Mouse (Mus musculus) embryo, embryonic 9.5 days (tissue): ENCODE data around the gene Pgm2l1.
A peak's percentile ranks its signal among the peaks of the same experiment; 100 is the strongest.

Experiments used
- DNase-seq: peaks from one replicate; pipeline ENCODE4 v3.0.0-alpha.2; 2017; ENCODE audit errors: extremely low spot score

Gene Pgm2l1

GRCm38 (mm10) chr7:100227158-100227875, at the start of gene Pgm2l1:
TSS of gene Pgm2l1 (plus strand) at chr7:100227394.
- DNase-seq, result peak; percentile 95

GRCm38 (mm10) chr7:100178016-100178890, 48.9 kb upstream of the Pgm2l1 start:
- peak; percentile 56 for DNase-seq

GRCm38 (mm10) chr7:100178891-100179233, 48.3 kb upstream of the Pgm2l1 start:
- DNase-seq, result no peak

GRCm38 (mm10) chr7:100179394-100179793, 47.8 kb upstream of the Pgm2l1 start:
- DNase-seq, result no peak

GRCm38 (mm10) chr7:100179836-100180407, 47.3 kb upstream of the Pgm2l1 start:
- no peak for DNase-seq

- DNase-seq, result no peak
Measured at GRCm38 (mm10) chr7:100181176-100181575, 46.0 kb upstream of the Pgm2l1 start.

- DNase-seq, result no peak
Measured at GRCm38 (mm10) chr7:100181614-100182013, 45.6 kb upstream of the Pgm2l1 start.

GRCm38 (mm10) chr7:100182388-100182787, 44.8 kb upstream of the Pgm2l1 start:
- no peak for DNase-seq

- peak; percentile 44 for DNase-seq
Measured at GRCm38 (mm10) chr7:100187601-100188000, 39.6 kb upstream of the Pgm2l1 start.

- no peak for DNase-seq
Measured at GRCm38 (mm10) chr7:100190167-100190566, 37.0 kb upstream of the Pgm2l1 start.

- peak; percentile 28 for DNase-seq
Measured at GRCm38 (mm10) chr7:100190778-100191177, 36.4 kb upstream of the Pgm2l1 start.

GRCm38 (mm10) chr7:100201191-100201590, 26.0 kb upstream of the Pgm2l1 start:
- DNase-seq, result no peak

- DNase-seq, result no peak
Measured at GRCm38 (mm10) chr7:100203616-100204015, 23.6 kb upstream of the Pgm2l1 start.

- DNase-seq, result no peak
Measured at GRCm38 (mm10) chr7:100204871-100205270, 22.3 kb upstream of the Pgm2l1 start.

GRCm38 (mm10) chr7:100206144-100206543, 21.1 kb upstream of the Pgm2l1 start:
- no peak for DNase-seq

- no peak for DNase-seq
Measured at GRCm38 (mm10) chr7:100207886-100208285, 19.3 kb upstream of the Pgm2l1 start.

- DNase-seq, result no peak
Measured at GRCm38 (mm10) chr7:100214310-100214709, 12.9 kb upstream of the Pgm2l1 start.

- DNase-seq, result no peak
Measured at GRCm38 (mm10) chr7:100215116-100215732, 12.0 kb upstream of the Pgm2l1 start.

GRCm38 (mm10) chr7:100215976-100216375, 11.2 kb upstream of the Pgm2l1 start:
- DNase-seq, result no peak

GRCm38 (mm10) chr7:100216601-100217565, 10.3 kb upstream of the Pgm2l1 start:
- DNase-seq, result no peak
